Mouse (Mus musculus) embryonic facial prominence, embryonic 10.5 days (tissue): Measurements from ENCODE around the gene Gm37419. TPM values are rescaled to one million over a fixed set of nuclear protein-coding genes. Genes with fewer than 3 reads are reported as not detected.

ENCODE experiments used
- DNase-seq: peaks from one replicate; pipeline ENCODE4 v3.0.0-alpha.2; 2017; ENCODE audit warnings: low spot score
- H3K27ac ChIP-seq: fragments of 300-500 bp; sonication (generic); replicated peaks from 2 replicates; pipeline ENCODE4 v1.5.1; 2016; ENCODE audit warnings: mild to moderate bottlenecking
- H3K27me3 ChIP-seq: fragments of 300-500 bp; sonication (generic); replicated peaks from 2 replicates; pipeline ENCODE4 v1.6.1; 2016; ENCODE audit warnings: low read depth, mild to moderate bottlenecking; ENCODE audit not compliant: poor library complexity, severe bottlenecking
- H3K36me3 ChIP-seq: fragments of 300-500 bp; sonication (generic); replicated peaks from 2 replicates; pipeline ENCODE4 v1.6.1; 2016; ENCODE audit warnings: mild to moderate bottlenecking, moderate library complexity
- H3K4me1 ChIP-seq: fragments of 300-500 bp; sonication (generic); 2 replicates; pipeline ENCODE4 v1.6.1; 2016
- H3K4me3 ChIP-seq: fragments of 300-500 bp; sonication (generic); 2 replicates; pipeline ENCODE4 v1.5.1; 2016; ENCODE audit warnings: mild to moderate bottlenecking, moderate library complexity
- H3K9me3 ChIP-seq: fragments of 300-500 bp; sonication (generic); 2 replicates; pipeline ENCODE4 v1.6.1; 2016; ENCODE audit warnings: mild to moderate bottlenecking
- WGBS: fragments of 180-500 bp; shearing (Covaris S2); methylation state at CpG from one replicate; pipeline ENCODE4 v1.1.7; 2016; 5-methylcytosine and 5-hydroxymethylcytosine counted together
- polyA plus RNA-seq: library from polyadenylated mRNA; unstranded; fragments of >200 nt; fragmentation: Nextera tagmentation; extraction: Ambion mirVana; gene quantifications from 2 replicates; pipeline ENCODE4 v1.2.1, GENCODE M21; 2016

Gm37419 gene
- polyA plus RNA-seq, 1 experiment from 2014 or later = not detected

- peaks cover 33% of the 10 kb centered on the region for H3K27me3 ChIP-seq
- H3K4me1 ChIP-seq = peaks cover 42% of the 10 kb centered on the region
- DNase-seq = no peak
- 30% methylated on average over 11 of the region's 11 CpGs for WGBS
- 0 out of 2 replicates have a peak overlapping the region, but pooled peaks have one; percentile 4 for H3K27ac ChIP-seq
- peak overlapping the region; percentile 85 for H3K4me3 ChIP-seq
- H3K36me3 ChIP-seq = no peaks in the 10 kb centered on the region
- H3K9me3 ChIP-seq = no peaks in the 10 kb centered on the region
These were observed 2.1 kb downstream of the Gm37419 start for GRCm38 (mm10) chr16:23990161-23990970.

- WGBS = under 1% methylated on average over 4 of the region's 4 CpGs
- Histone ChIP-seq H3K36me3 (no peaks in the 10 kb centered on the region), H3K27me3 (peaks cover 26% of the 10 kb centered on the region), H3K27ac (no peak overlapping the region), H3K4me1 (peaks cover 42% of the 10 kb centered on the region), H3K4me3 (no peak overlapping the region), H3K9me3 (no peaks in the 10 kb centered on the region)
- peak; percentile 84 for DNase-seq
These were observed 2.9 kb downstream of the Gm37419 start for GRCm38 (mm10) chr16:23991170-23991569.

GRCm38 (mm10) chr16:23991846-23992580 is 3.7 kb downstream of the Gm37419 start:
- no peak overlapping the region for H3K4me3 ChIP-seq
- H3K4me1 ChIP-seq = peaks cover 35% of the 10 kb centered on the region
- DNase-seq = no peak
- no peaks in the 10 kb centered on the region for H3K9me3 ChIP-seq
- H3K27me3 ChIP-seq = peaks cover 17% of the 10 kb centered on the region
- WGBS = 84% methylated on average over 14 of the region's 14 CpGs
- H3K27ac ChIP-seq = no peak overlapping the region
- no peaks in the 10 kb centered on the region for H3K36me3 ChIP-seq

- no peak for DNase-seq
- 52% methylated on average over 17 of the region's 17 CpGs for WGBS
- Histone ChIP-seq H3K27ac (no peak overlapping the region), H3K4me1 (peaks cover 33% of the 10 kb centered on the region), H3K27me3 (peaks cover 17% of the 10 kb centered on the region), H3K36me3 (no peaks in the 10 kb centered on the region), H3K9me3 (no peaks in the 10 kb centered on the region), H3K4me3 (0 out of 2 replicates have a peak overlapping the region, but pooled peaks have one; percentile 4)
These were observed 5.4 kb downstream of the Gm37419 start for GRCm38 (mm10) chr16:23993351-23994321.

GRCm38 (mm10) chr16:23996342-23996741 is 8.1 kb downstream of the Gm37419 start:
- WGBS = 82% methylated on average over 7 of the region's 7 CpGs
- Histone ChIP-seq H3K27me3 (peaks cover 4% of the 10 kb centered on the region; the same call in 1 of the 2 replicates), H3K4me3 (no peak overlapping the region), H3K9me3 (no peaks in the 10 kb centered on the region), H3K27ac (no peak overlapping the region), H3K4me1 (peaks cover 15% of the 10 kb centered on the region), H3K36me3 (no peaks in the 10 kb centered on the region)
- no peak for DNase-seq

- no peak overlapping the region for H3K4me3 ChIP-seq
- H3K27ac ChIP-seq = no peak overlapping the region
- WGBS = 83% methylated on average over 3 of the region's 3 CpGs
These were observed 8.9 kb downstream of the Gm37419 start for GRCm38 (mm10) chr16:23997228-23997627.

GRCm38 (mm10) chr16:23997912-23998311 is 9.6 kb downstream of the Gm37419 start:
- no peak overlapping the region for H3K4me3 ChIP-seq
- 87% methylated on average over 6 of the region's 6 CpGs for WGBS
- DNase-seq = no peak
- no peak overlapping the region for H3K27ac ChIP-seq
- H3K4me1 ChIP-seq = peaks cover 10% of the 10 kb centered on the region
- no peaks in the 10 kb centered on the region for H3K9me3 ChIP-seq
- H3K36me3 ChIP-seq = no peaks in the 10 kb centered on the region
- no peaks in the 10 kb centered on the region for H3K27me3 ChIP-seq

More at GRCm38 (mm10) chr16:23997228-23997627, 8.9 kb downstream of the Gm37419 start:
- Histone ChIP-seq H3K9me3 (no peaks in the 10 kb centered on the region), H3K27me3 (peaks cover 1% of the 10 kb centered on the region; the same call in 1 of the 2 replicates), H3K4me1 (peaks cover 10% of the 10 kb centered on the region), H3K36me3 (no peaks in the 10 kb centered on the region)
- no peak for DNase-seq

- 91% methylated on average over 8 of the region's 8 CpGs for WGBS
- Histone ChIP-seq H3K4me3 (no peak overlapping the region), H3K27ac (no peak overlapping the region), H3K36me3 (no peaks in the 10 kb centered on the region), H3K9me3 (no peaks in the 10 kb centered on the region), H3K27me3 (no peaks in the 10 kb centered on the region), H3K4me1 (no peaks in the 10 kb centered on the region)
- DNase-seq = no peak
These were observed 17.6 kb downstream of the Gm37419 start for GRCm38 (mm10) chr16:24005928-24006327.

GRCm38 (mm10) chr16:24009891-24010290 is 21.6 kb downstream of the Gm37419 start:
- H3K4me1 ChIP-seq = no peaks in the 10 kb centered on the region
- H3K4me3 ChIP-seq = no peak overlapping the region
- no peak for DNase-seq
- H3K27me3 ChIP-seq = no peaks in the 10 kb centered on the region
- H3K27ac ChIP-seq = no peak overlapping the region
- WGBS = 85% methylated on average over 2 of the region's 2 CpGs
- no peaks in the 10 kb centered on the region for H3K9me3 ChIP-seq
- no peaks in the 10 kb centered on the region for H3K36me3 ChIP-seq

- no peak overlapping the region for H3K4me3 ChIP-seq
- no peaks in the 10 kb centered on the region for H3K36me3 ChIP-seq
- H3K27ac ChIP-seq = no peak overlapping the region
- no peaks in the 10 kb centered on the region for H3K4me1 ChIP-seq
- 80% methylated on average over 3 of the region's 3 CpGs for WGBS
- no peaks in the 10 kb centered on the region for H3K9me3 ChIP-seq
- H3K27me3 ChIP-seq = no peaks in the 10 kb centered on the region
- no peak for DNase-seq
These were observed 23.0 kb downstream of the Gm37419 start for GRCm38 (mm10) chr16:24011306-24011705.

- no peaks in the 10 kb centered on the region for H3K4me1 ChIP-seq
- H3K27ac ChIP-seq = no peak overlapping the region
- H3K9me3 ChIP-seq = no peaks in the 10 kb centered on the region
- no peak overlapping the region for H3K4me3 ChIP-seq
- H3K36me3 ChIP-seq = no peaks in the 10 kb centered on the region
- no peaks in the 10 kb centered on the region for H3K27me3 ChIP-seq
- WGBS = 60% methylated on average over 3 of the region's 3 CpGs
- DNase-seq = no peak
These were observed 23.8 kb downstream of the Gm37419 start for GRCm38 (mm10) chr16:24012066-24012465.

GRCm38 (mm10) chr16:24014378-24014777 is 26.1 kb downstream of the Gm37419 start:
- Histone ChIP-seq H3K4me3 (no peak overlapping the region), H3K27ac (no peak overlapping the region), H3K36me3 (no peaks in the 10 kb centered on the region), H3K4me1 (no peaks in the 10 kb centered on the region), H3K27me3 (no peaks in the 10 kb centered on the region), H3K9me3 (no peaks in the 10 kb centered on the region)
- 73% methylated on average over 3 of the region's 3 CpGs for WGBS
- DNase-seq = no peak
